Mouse (Mus musculus) limb, embryonic 13.5 days (tissue): ENCODE results near the gene Ssmem1. TPM values are rescaled to one million over a fixed set of nuclear protein-coding genes. Genes with fewer than 3 reads are reported as not detected.

Experiments
- ATAC-seq: fragments of 200-750 bp; cut with Nextera tagmentation; 2 replicates; pipeline ENCODE4 v1.8.0; 2017; ENCODE audit warnings: low read depth, moderate number of reproducible peaks, moderate TSS enrichment; ENCODE audit not compliant: low FRiP score
- H3K27ac ChIP-seq: fragments of 300-500 bp; sonication (generic); 2 replicates; pipeline ENCODE4 v1.5.1; 2015; ENCODE audit warnings: inconsistent platforms, mild to moderate bottlenecking, moderate library complexity
- H3K27me3 ChIP-seq: fragments of 300-500 bp; sonication (generic); 2 replicates; pipeline ENCODE4 v1.6.1; 2015; ENCODE audit warnings: mild to moderate bottlenecking, inconsistent platforms
- H3K36me3 ChIP-seq: fragments of 300-500 bp; sonication (generic); 2 replicates; pipeline ENCODE4 v1.6.1; 2015; ENCODE audit warnings: inconsistent platforms, mild to moderate bottlenecking, moderate library complexity
- H3K4me1 ChIP-seq: fragments of 300-500 bp; sonication (generic); 2 replicates; pipeline ENCODE4 v1.6.1; 2015; ENCODE audit warnings: inconsistent platforms
- H3K4me2 ChIP-seq: fragments of 300-500 bp; sonication (generic); replicated peaks from 2 replicates; pipeline ENCODE4 v1.6.1; 2015; ENCODE audit warnings: inconsistent platforms, mild to moderate bottlenecking, moderate library complexity
- H3K4me3 ChIP-seq: fragments of 300-500 bp; sonication (generic); 2 replicates; pipeline ENCODE4 v1.5.1; 2015; ENCODE audit warnings: moderate library complexity, mild to moderate bottlenecking, inconsistent platforms
- H3K9ac ChIP-seq: fragments of 300-500 bp; sonication (generic); 2 replicates; pipeline ENCODE4 v1.6.1; 2015; ENCODE audit warnings: mild to moderate bottlenecking, inconsistent platforms
- H3K9me3 ChIP-seq: fragments of 300-500 bp; sonication (generic); 2 replicates; pipeline ENCODE4 v1.6.1; 2016; ENCODE audit warnings: inconsistent platforms
- WGBS: fragments of 180-500 bp; shearing (Covaris S2); methylation state at CpG from one replicate; pipeline ENCODE4 v1.1.7; 2015; 5-methylcytosine and 5-hydroxymethylcytosine counted together
- polyA plus RNA-seq: library from polyadenylated mRNA; unstranded; fragments of >200 nt; fragmentation: Nextera tagmentation; extraction: Ambion mirVana; gene quantifications from 2 replicates; pipeline ENCODE4 v1.2.1, GENCODE M21; 2015

Gene Ssmem1
- 0.22 and 0.34 TPM in 2 replicates for polyA plus RNA-seq

DNA sequence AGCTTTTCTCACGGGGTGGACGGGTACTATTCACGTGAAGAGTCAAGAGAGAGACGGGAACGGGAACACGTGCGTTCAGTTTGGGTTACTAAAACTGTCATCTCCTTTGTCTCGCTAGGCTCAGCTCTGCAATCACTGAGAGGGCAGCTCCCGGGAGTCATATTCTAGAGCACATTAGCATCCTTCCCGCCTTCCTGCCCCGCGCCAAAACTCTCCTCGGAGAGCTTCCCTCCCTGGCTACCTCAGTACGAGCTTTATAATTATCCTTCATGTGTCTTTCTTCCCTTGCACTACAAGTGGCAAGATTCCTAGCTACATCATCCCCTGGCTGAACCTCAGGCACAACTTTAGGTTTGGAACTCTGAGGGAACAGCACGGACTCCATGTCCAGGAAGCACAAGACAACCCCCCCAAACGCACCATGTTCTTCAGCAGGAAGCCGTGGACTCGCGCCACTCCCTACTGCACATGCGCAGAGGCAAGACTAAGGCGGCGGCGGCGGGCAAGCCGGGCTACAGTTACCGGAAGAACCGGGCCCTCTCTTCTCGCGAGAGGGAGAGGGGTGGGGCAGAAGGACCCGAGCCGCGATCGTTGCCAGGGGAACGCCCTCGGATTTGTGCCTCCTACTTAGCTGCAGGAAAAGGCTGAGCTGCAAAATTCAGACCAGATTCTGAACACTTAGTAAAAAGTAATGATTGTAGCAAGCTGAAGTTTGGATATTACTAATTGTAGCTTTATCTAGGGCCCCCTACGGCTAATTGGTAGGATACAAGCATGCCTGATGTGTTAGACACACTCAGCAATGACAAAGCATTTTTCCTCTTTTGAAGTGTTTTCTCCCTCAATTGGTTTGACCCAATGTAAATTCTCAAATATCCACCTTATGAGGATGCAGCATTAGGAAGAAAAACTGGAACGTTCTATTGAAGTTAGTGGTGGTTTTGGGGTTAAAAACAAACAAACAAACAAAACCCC, at the start of gene Ssmem1, which contains the start of gene Tmem209:
Ssmem1 (plus strand) TSS at position 585 of the 975 bp plus-strand sequence.
Tmem209 (minus strand) TSS at position 519 of the 975 bp plus-strand sequence.
- peak within 1 kb of the TSS; percentile 97 for H3K27ac ChIP-seq
- peak within 1 kb of the TSS; percentile 87 for H3K9ac ChIP-seq
- H3K4me1 ChIP-seq: peaks cover 14% of the 10 kb centered on the region
- peak within 1 kb of the TSS; percentile 74 for H3K4me2 ChIP-seq
- ATAC-seq: peak; percentile 98
- no peaks in the 10 kb centered on the region for H3K27me3 ChIP-seq
- peaks cover 18% of the 10 kb centered on the region for H3K36me3 ChIP-seq
- peak within 1 kb of the TSS; percentile 60 for H3K4me3 ChIP-seq
- H3K9me3 ChIP-seq: no peaks in the 10 kb centered on the region
- 0% methylated on average over 37 of the region's 37 CpGs for WGBS

- no peaks in the 10 kb centered on the region for H3K27me3 ChIP-seq
- 23% methylated on average over 15 of the region's 19 CpGs for WGBS
- no peaks in the 10 kb centered on the region for H3K9me3 ChIP-seq
- peak overlapping the region; percentile 4; the same call in 1 of the 2 replicates for H3K4me3 ChIP-seq
- H3K4me2 ChIP-seq: peak overlapping the region; percentile 67
- peak overlapping the region; percentile 76 for H3K9ac ChIP-seq
- peaks cover 3% of the 10 kb centered on the region for H3K36me3 ChIP-seq
- ATAC-seq: peak; percentile 90
- peak overlapping the region; percentile 98 for H3K27ac ChIP-seq
- peaks cover 43% of the 10 kb centered on the region for H3K4me1 ChIP-seq
Observed at GRCm38 (mm10) chr6:30460750-30461446, 48.8 kb upstream of the Ssmem1 start.

- H3K4me1 ChIP-seq: peaks cover 50% of the 10 kb centered on the region
- H3K4me2 ChIP-seq: no peak overlapping the region
- H3K9me3 ChIP-seq: no peaks in the 10 kb centered on the region
- peak overlapping the region; percentile 98 for H3K27ac ChIP-seq
- H3K4me3 ChIP-seq: no peak overlapping the region
- peak overlapping the region; percentile 76; the same call in 1 of the 2 replicates for H3K9ac ChIP-seq
- no peaks in the 10 kb centered on the region for H3K36me3 ChIP-seq
- WGBS: 88% methylated on average over 13 of the region's 13 CpGs
- no peaks in the 10 kb centered on the region for H3K27me3 ChIP-seq
- ATAC-seq: no peak
Observed at GRCm38 (mm10) chr6:30461755-30462344, 47.8 kb upstream of the Ssmem1 start.

GRCm38 (mm10) chr6:30462822-30463221, 46.8 kb upstream of the Ssmem1 start:
- no peaks in the 10 kb centered on the region for H3K9me3 ChIP-seq
- 8% methylated on average over 7 of the region's 7 CpGs for WGBS
- H3K27ac ChIP-seq: peak overlapping the region; percentile 58; the same call in 1 of the 2 replicates
- no peaks in the 10 kb centered on the region for H3K27me3 ChIP-seq
- no peak overlapping the region for H3K4me2 ChIP-seq
- ATAC-seq: no peak
- H3K36me3 ChIP-seq: no peaks in the 10 kb centered on the region
- peaks cover 50% of the 10 kb centered on the region for H3K4me1 ChIP-seq
- no peak overlapping the region for H3K4me3 ChIP-seq
- peak overlapping the region; percentile 48; the same call in 1 of the 2 replicates for H3K9ac ChIP-seq

DNA sequence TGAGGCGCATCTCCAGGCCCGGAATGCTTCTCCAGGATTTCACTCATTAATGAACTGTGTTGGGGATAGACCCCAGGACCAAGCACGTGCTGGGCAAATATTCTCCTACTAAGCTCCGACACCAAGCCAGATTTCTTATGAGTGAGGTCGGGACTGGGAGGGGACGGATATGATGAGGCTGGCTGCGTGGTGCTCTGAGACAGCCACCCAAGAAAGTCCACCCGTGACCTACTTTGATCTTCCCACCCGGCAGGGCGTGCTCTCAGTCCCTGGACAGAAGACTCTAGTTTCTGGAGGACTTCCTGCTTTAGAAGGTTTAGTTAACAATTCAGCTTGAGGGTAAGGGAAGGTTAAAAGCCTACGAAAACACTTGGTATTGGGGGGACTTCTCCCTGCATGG, 44.1 kb upstream of the Ssmem1 start:
- H3K36me3 ChIP-seq: no peaks in the 10 kb centered on the region
- H3K4me2 ChIP-seq: no peak overlapping the region
- no peak overlapping the region for H3K4me3 ChIP-seq
- peaks cover 47% of the 10 kb centered on the region for H3K4me1 ChIP-seq
- H3K9me3 ChIP-seq: no peaks in the 10 kb centered on the region
- ATAC-seq: no peak
- H3K9ac ChIP-seq: no peak overlapping the region
- no peaks in the 10 kb centered on the region for H3K27me3 ChIP-seq
- no peak overlapping the region for H3K27ac ChIP-seq
- 84% methylated on average over 11 of the region's 11 CpGs for WGBS

GRCm38 (mm10) chr6:30468058-30468457, 41.6 kb upstream of the Ssmem1 start:
- H3K27ac ChIP-seq: no peak overlapping the region
- H3K4me1 ChIP-seq: peaks cover 24% of the 10 kb centered on the region
- no peaks in the 10 kb centered on the region for H3K36me3 ChIP-seq
- H3K9ac ChIP-seq: no peak overlapping the region
- no peak overlapping the region for H3K4me2 ChIP-seq
- H3K4me3 ChIP-seq: no peak overlapping the region
- H3K27me3 ChIP-seq: no peaks in the 10 kb centered on the region
- no peak for ATAC-seq
- 52% methylated on average over 1 of the region's 1 CpGs for WGBS
- no peaks in the 10 kb centered on the region for H3K9me3 ChIP-seq

DNA sequence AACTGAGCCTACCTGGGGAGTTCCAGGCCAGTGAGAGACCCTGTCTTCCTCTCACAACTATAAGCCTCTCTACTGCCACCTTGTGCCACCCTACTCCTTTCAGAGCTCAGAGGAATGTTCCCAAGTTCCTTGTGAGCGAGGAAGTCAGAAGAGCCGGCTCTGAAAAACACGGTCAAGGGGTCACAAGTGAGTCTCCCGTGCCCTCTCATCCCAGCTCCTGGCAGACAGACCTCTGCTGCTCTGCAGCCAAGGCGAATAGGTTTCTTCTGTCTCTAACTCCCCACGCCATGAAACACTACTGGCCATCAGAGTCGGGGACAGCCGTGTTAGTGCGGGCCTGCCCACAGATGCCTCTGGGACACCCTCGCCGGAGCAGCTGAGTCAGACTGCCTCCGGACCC, 41.0 kb upstream of the Ssmem1 start:
- H3K9me3 ChIP-seq: no peaks in the 10 kb centered on the region
- H3K36me3 ChIP-seq: no peaks in the 10 kb centered on the region
- H3K4me2 ChIP-seq: no peak overlapping the region
- no peak overlapping the region for H3K4me3 ChIP-seq
- ATAC-seq: no peak
- H3K4me1 ChIP-seq: peaks cover 20% of the 10 kb centered on the region; the same call in 1 of the 2 replicates
- whole genome bisulfite sequencing: 53% methylated on average over 12 of the region's 12 CpGs
- no peaks in the 10 kb centered on the region for H3K27me3 ChIP-seq
- H3K9ac ChIP-seq: no peak overlapping the region
- peak overlapping the region; percentile 33; the same call in 1 of the 2 replicates for H3K27ac ChIP-seq

- no peaks in the 10 kb centered on the region for H3K36me3 ChIP-seq
- ATAC-seq: no peak
- H3K4me3 ChIP-seq: no peak overlapping the region
- no peaks in the 10 kb centered on the region for H3K9me3 ChIP-seq
- peak overlapping the region; percentile 33; the same call in 1 of the 2 replicates for H3K27ac ChIP-seq
- H3K9ac ChIP-seq: no peak overlapping the region
- H3K27me3 ChIP-seq: no peaks in the 10 kb centered on the region
- peaks cover 20% of the 10 kb centered on the region; the same call in 1 of the 2 replicates for H3K4me1 ChIP-seq
- no peak overlapping the region for H3K4me2 ChIP-seq
- WGBS: 78% methylated on average over 12 of the region's 12 CpGs
Observed at GRCm38 (mm10) chr6:30469370-30469769, 40.3 kb upstream of the Ssmem1 start.

DNA sequence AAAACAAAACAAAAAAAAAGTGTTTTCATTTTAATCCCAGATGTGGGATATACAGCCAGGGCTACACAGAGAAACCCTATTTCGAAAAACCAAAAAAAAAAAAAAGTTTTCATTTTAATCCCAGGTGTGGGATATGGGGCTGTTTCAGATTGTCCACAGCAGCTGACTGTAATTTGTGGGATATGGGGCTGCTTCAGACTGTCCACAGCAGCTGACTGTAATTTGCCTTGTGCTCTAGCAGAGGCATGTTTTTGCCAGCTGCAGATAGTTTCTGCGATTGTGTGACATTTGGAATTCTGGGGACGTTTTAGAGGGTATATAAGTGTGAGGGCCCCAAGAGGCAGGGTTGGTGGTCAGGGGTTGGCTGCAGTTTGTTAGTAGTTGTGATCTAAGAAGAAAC, 37.9 kb upstream of the Ssmem1 start:
- H3K36me3 ChIP-seq: no peaks in the 10 kb centered on the region
- peak overlapping the region; percentile 22; the same call in 1 of the 2 replicates for H3K27ac ChIP-seq
- 0 out of 2 replicates have a peak, but pooled peaks have one; percentile 42 for ATAC-seq
- H3K4me1 ChIP-seq: peaks cover 20% of the 10 kb centered on the region
- H3K4me2 ChIP-seq: no peak overlapping the region
- H3K4me3 ChIP-seq: no peak overlapping the region
- H3K9me3 ChIP-seq: no peaks in the 10 kb centered on the region
- H3K27me3 ChIP-seq: no peaks in the 10 kb centered on the region
- H3K9ac ChIP-seq: no peak overlapping the region
- 37% methylated on average over 3 of the region's 3 CpGs for WGBS

GRCm38 (mm10) chr6:30476025-30476765, 33.5 kb upstream of the Ssmem1 start:
- H3K27ac ChIP-seq: peak overlapping the region; percentile 49; the same call in 1 of the 2 replicates
- 56% methylated on average over 10 of the region's 10 CpGs for WGBS
- ATAC-seq: no peak

GRCm38 (mm10) chr6:30477210-30477714, 32.4 kb upstream of the Ssmem1 start:
- Histone ChIP-seq H3K9ac (no peak overlapping the region), H3K27ac (peak overlapping the region; percentile 65), H3K36me3 (peaks cover 39% of the 10 kb centered on the region), H3K4me1 (peaks cover 12% of the 10 kb centered on the region), H3K4me2 (no peak overlapping the region), H3K9me3 (no peaks in the 10 kb centered on the region), H3K4me3 (no peak overlapping the region), H3K27me3 (no peaks in the 10 kb centered on the region)
- 80% methylated on average over 8 of the region's 8 CpGs for WGBS
- ATAC-seq: peak; percentile 51; the same call in 1 of the 2 replicates

More at GRCm38 (mm10) chr6:30476025-30476765, 33.5 kb upstream of the Ssmem1 start:
- H3K36me3 ChIP-seq: peaks cover 31% of the 10 kb centered on the region
- H3K27me3 ChIP-seq: no peaks in the 10 kb centered on the region
- H3K9me3 ChIP-seq: no peaks in the 10 kb centered on the region
- peaks cover 12% of the 10 kb centered on the region for H3K4me1 ChIP-seq
- no peak overlapping the region for H3K9ac ChIP-seq
- no peak overlapping the region for H3K4me3 ChIP-seq
- no peak overlapping the region for H3K4me2 ChIP-seq
